In genomic region chr15:30471280-30471966, GRCm38 (mm10) we compare ENCODE assay signal across 16 mouse cellular contexts.
DNase-seq lines count a peak whose midpoint lies in the region; ATAC-seq and TF ChIP-seq lines count a peak whose summit lies in the region.
"Had no signal": no experiment of that assay in that cellular context is flagged by ENCODE, and none has a peak within 500 bp of the region (broad histone marks: within the 10 kb centered on the region; RNA-seq: fewer than 3 reads in every experiment).

No protein-coding gene starts in this region.

- H3K4me3 ChIP-seq in forebrain, embryonic 13.5 days, result no peak overlapping the region
- H3K4me3 ChIP-seq in forebrain, embryonic 11.5 days (ENCODE audit: low read depth, low read length), result no peak overlapping the region
- H3K4me3 ChIP-seq in hindbrain, postnatal 0 days (ENCODE audit: low read length), result no peak overlapping the region
- H3K4me3 ChIP-seq in hindbrain, embryonic 11.5 days (ENCODE audit: low read depth, low read length), result no peak overlapping the region
- no peak overlapping the region for H3K4me3 ChIP-seq in forebrain, postnatal 0 days (ENCODE audit: low read depth, low read length)
- no peak overlapping the region for H3K4me3 ChIP-seq in kidney, embryonic 14.5 days (ENCODE audit: low read length)
- H3K4me3 ChIP-seq: heart, embryonic 13.5 days; midbrain, embryonic 10.5 days had no signal

- H3K36me3 ChIP-seq in forebrain, embryonic 13.5 days (ENCODE audit: poor library complexity, severe bottlenecking), result no peaks in the 10 kb centered on the region
- no peaks in the 10 kb centered on the region for H3K36me3 ChIP-seq in forebrain, embryonic 11.5 days (ENCODE audit: control insufficient read depth, insufficient read depth, low read length)
- H3K36me3 ChIP-seq in hindbrain, postnatal 0 days (ENCODE audit: insufficient read depth, low read length), result no peaks in the 10 kb centered on the region
- no peaks in the 10 kb centered on the region for H3K36me3 ChIP-seq in hindbrain, embryonic 11.5 days (ENCODE audit: control insufficient read depth, insufficient read depth, low read length)
- no peaks in the 10 kb centered on the region for H3K36me3 ChIP-seq in forebrain, postnatal 0 days (ENCODE audit: insufficient read depth)
- H3K36me3 ChIP-seq in kidney, embryonic 14.5 days (ENCODE audit: control insufficient read depth, insufficient read depth, low read length), result no peaks in the 10 kb centered on the region
- H3K36me3 ChIP-seq: heart, embryonic 13.5 days; midbrain, embryonic 10.5 days had no signal

- TF ChIP-seq CTCF in hindbrain, postnatal 0 days (IDR thresholded peaks at IDR 0.05; ENCODE audit: low read depth), result no peak
- TF ChIP-seq CTCF in forebrain, postnatal 0 days (IDR thresholded peaks at IDR 0.05; ENCODE audit: low read depth), result no peak

- ATAC-seq in forebrain, embryonic 13.5 days, result peak; percentile 33; the same call in 1 of the 2 replicates
- no peak for ATAC-seq in forebrain, embryonic 11.5 days (replicated peaks; ENCODE audit: low FRiP score)
- peak; percentile 63; the same call in 1 of the 2 replicates for ATAC-seq in hindbrain, postnatal 0 days
- no peak for ATAC-seq in hindbrain, embryonic 11.5 days (ENCODE audit: low FRiP score)
- ATAC-seq in forebrain, postnatal 0 days, result peak; percentile 68
- no peak for ATAC-seq in kidney, embryonic 14.5 days (ENCODE audit: low FRiP score, low TSS enrichment)
- ATAC-seq: intestine, postnatal 0 days had no signal

- no peak for DNase-seq in forebrain, embryonic 11.5 days (ENCODE audit: low spot score)
- peak; percentile 48 for DNase-seq in hindbrain, postnatal 0 days (ENCODE audit: low spot score)
- no peak for DNase-seq in hindbrain, embryonic 11.5 days (ENCODE audit: low spot score)
- DNase-seq in cerebellum, adult 8-10 months, result peak; percentile 19
- DNase-seq in forebrain, postnatal 0 days, result no peak
- DNase-seq: adrenal gland, adult 8-10 months; heart, postnatal 4 days; right cerebral cortex, postnatal 4 days had no signal

- H3K4me1 ChIP-seq in forebrain, embryonic 13.5 days, result peaks cover 11% of the 10 kb centered on the region
- H3K4me1 ChIP-seq in forebrain, embryonic 11.5 days (replicated peaks; ENCODE audit: control insufficient read depth, insufficient read depth, low read length), result no peaks in the 10 kb centered on the region
- peaks cover 11% of the 10 kb centered on the region; the same call in 1 of the 2 replicates for H3K4me1 ChIP-seq in hindbrain, postnatal 0 days (ENCODE audit: insufficient read depth, low read length)
- no peaks in the 10 kb centered on the region for H3K4me1 ChIP-seq in hindbrain, embryonic 11.5 days (replicated peaks; ENCODE audit: control insufficient read depth, insufficient read depth, low read length)
- H3K4me1 ChIP-seq in forebrain, postnatal 0 days (ENCODE audit: insufficient read depth), result no peaks in the 10 kb centered on the region
- no peaks in the 10 kb centered on the region for H3K4me1 ChIP-seq in kidney, embryonic 14.5 days (ENCODE audit: control insufficient read depth, insufficient read depth, low read length)
- H3K4me1 ChIP-seq: midbrain, embryonic 10.5 days had no signal

- 80% methylated on average over 6 of the region's 6 CpGs for WGBS in forebrain, embryonic 13.5 days
- 82% methylated on average over 6 of the region's 6 CpGs for WGBS in forebrain, embryonic 11.5 days
- WGBS in hindbrain, postnatal 0 days, result 46% methylated on average over 6 of the region's 6 CpGs
- WGBS in hindbrain, embryonic 11.5 days, result 58% methylated on average over 6 of the region's 6 CpGs
- 61% methylated on average over 6 of the region's 6 CpGs for WGBS in forebrain, postnatal 0 days
- WGBS in kidney, embryonic 14.5 days, result 72% methylated on average over 6 of the region's 6 CpGs

- H3K27me3 ChIP-seq in forebrain, embryonic 13.5 days, result no peaks in the 10 kb centered on the region
- H3K27me3 ChIP-seq in forebrain, embryonic 11.5 days (ENCODE audit: control insufficient read depth, insufficient read depth, low read length), result no peaks in the 10 kb centered on the region
- H3K27me3 ChIP-seq in hindbrain, postnatal 0 days (ENCODE audit: insufficient read depth, low read length), result no peaks in the 10 kb centered on the region
- H3K27me3 ChIP-seq in hindbrain, embryonic 11.5 days (ENCODE audit: control insufficient read depth, insufficient read depth, low read length), result no peaks in the 10 kb centered on the region
- no peaks in the 10 kb centered on the region for H3K27me3 ChIP-seq in forebrain, postnatal 0 days (ENCODE audit: insufficient read depth, low read length)
- H3K27me3 ChIP-seq in kidney, embryonic 14.5 days (ENCODE audit: control insufficient read depth, insufficient read depth, low read length), result no peaks in the 10 kb centered on the region
- H3K27me3 ChIP-seq: heart, embryonic 13.5 days had no signal

- H3K9ac ChIP-seq in forebrain, embryonic 13.5 days, result no peak overlapping the region
- H3K9ac ChIP-seq in forebrain, embryonic 11.5 days (ENCODE audit: low read length), result no peak overlapping the region
- no peak overlapping the region for H3K9ac ChIP-seq in hindbrain, postnatal 0 days (replicated peaks; ENCODE audit: low read length)
- no peak overlapping the region for H3K9ac ChIP-seq in hindbrain, embryonic 11.5 days (ENCODE audit: low read depth, low read length)
- H3K9ac ChIP-seq in forebrain, postnatal 0 days, result no peak overlapping the region
- H3K9ac ChIP-seq in kidney, embryonic 14.5 days (ENCODE audit: low read depth, low read length), result no peak overlapping the region
- H3K9ac ChIP-seq: heart, embryonic 13.5 days; liver, embryonic 14.5 days had no signal

- H3K9me3 ChIP-seq in forebrain, embryonic 13.5 days (replicated peaks), result no peaks in the 10 kb centered on the region
- H3K9me3 ChIP-seq in forebrain, embryonic 11.5 days (ENCODE audit: control insufficient read depth, low read length), result no peaks in the 10 kb centered on the region
- H3K9me3 ChIP-seq in hindbrain, postnatal 0 days (ENCODE audit: low read length), result no peaks in the 10 kb centered on the region
- H3K9me3 ChIP-seq in hindbrain, embryonic 11.5 days (ENCODE audit: control insufficient read depth, low read length), result no peaks in the 10 kb centered on the region
- H3K9me3 ChIP-seq in forebrain, postnatal 0 days (ENCODE audit: low read length), result no peaks in the 10 kb centered on the region
- no peaks in the 10 kb centered on the region for H3K9me3 ChIP-seq in kidney, embryonic 14.5 days (ENCODE audit: control insufficient read depth, low read length)
- H3K9me3 ChIP-seq: heart, embryonic 13.5 days; midbrain, embryonic 10.5 days had no signal

- no peak overlapping the region for H3K4me2 ChIP-seq in forebrain, embryonic 13.5 days
- no peak overlapping the region for H3K4me2 ChIP-seq in forebrain, embryonic 11.5 days (ENCODE audit: low read depth, low read length, severe bottlenecking)
- no peak overlapping the region for H3K4me2 ChIP-seq in hindbrain, postnatal 0 days (ENCODE audit: low read depth, low read length)
- no peak overlapping the region for H3K4me2 ChIP-seq in hindbrain, embryonic 11.5 days (replicated peaks; ENCODE audit: low read depth, low read length)
- H3K4me2 ChIP-seq in forebrain, postnatal 0 days (ENCODE audit: low read depth), result no peak overlapping the region
- H3K4me2 ChIP-seq in kidney, embryonic 14.5 days (replicated peaks; ENCODE audit: low read depth, low read length), result no peak overlapping the region
- H3K4me2 ChIP-seq: heart, embryonic 13.5 days had no signal

- H3K27ac ChIP-seq in forebrain, embryonic 13.5 days, result no peak overlapping the region
- H3K27ac ChIP-seq in forebrain, embryonic 11.5 days (ENCODE audit: low read depth, low read length), result no peak overlapping the region
- H3K27ac ChIP-seq in hindbrain, postnatal 0 days, result no peak overlapping the region
- H3K27ac ChIP-seq in hindbrain, embryonic 11.5 days (ENCODE audit: low read depth, low read length), result no peak overlapping the region
- no peak overlapping the region for H3K27ac ChIP-seq in forebrain, postnatal 0 days (ENCODE audit: low read depth, low read length)
- no peak overlapping the region for H3K27ac ChIP-seq in kidney, embryonic 14.5 days (ENCODE audit: low read depth, low read length)
- H3K27ac ChIP-seq: heart, embryonic 13.5 days; liver, embryonic 14.5 days; macrophage; midbrain, embryonic 10.5 days; stomach, postnatal 0 days had no signal

Comparison
In these comparisons a context has a peak if more than half of its experiments do, and no peak if none do; other contexts are left out.
1. ATAC-seq: peak in forebrain, embryonic 13.5 days (single experiment), hindbrain, postnatal 0 days (single experiment) and forebrain, postnatal 0 days (single experiment); none in forebrain, embryonic 11.5 days (single experiment), hindbrain, embryonic 11.5 days (single experiment) and kidney, embryonic 14.5 days (single experiment).
2. DNase-seq: peak in hindbrain, postnatal 0 days (single experiment) and cerebellum, adult 8-10 months (single experiment); none in forebrain, embryonic 11.5 days (single experiment), hindbrain, embryonic 11.5 days (single experiment) and forebrain, postnatal 0 days (single experiment).